Mouse (Mus musculus) lung, adult 18-20 months (tissue): ENCODE results near the gene Tmem135.

Experiments
- DNase-seq, 2 experiments: peaks; one replicate each; pipeline ENCODE4 v3.0.0; 2022; ENCODE audit warnings: mixed read lengths in 2 of 2

Tmem135 gene

DNA sequence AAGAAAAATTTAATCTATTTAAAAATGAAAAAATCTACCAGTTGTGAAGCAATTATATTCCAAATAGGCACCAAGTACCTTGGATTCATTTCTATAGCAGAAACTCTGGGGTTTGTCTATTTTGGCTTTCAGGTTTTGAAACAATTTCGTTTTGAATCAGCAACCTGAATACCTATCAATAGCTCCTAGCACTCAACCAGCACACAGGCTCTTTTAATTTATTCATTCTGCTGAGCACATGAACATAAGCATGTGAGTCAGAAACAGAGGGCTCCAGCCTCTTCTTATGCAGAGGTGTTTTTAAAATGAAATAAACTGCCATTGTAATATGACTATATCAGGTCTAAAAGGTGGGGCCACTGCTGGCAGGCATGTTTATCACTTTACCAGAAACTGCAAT lies 231.0 kb downstream of the Tmem135 start:
- no peak for DNase-seq

DNA sequence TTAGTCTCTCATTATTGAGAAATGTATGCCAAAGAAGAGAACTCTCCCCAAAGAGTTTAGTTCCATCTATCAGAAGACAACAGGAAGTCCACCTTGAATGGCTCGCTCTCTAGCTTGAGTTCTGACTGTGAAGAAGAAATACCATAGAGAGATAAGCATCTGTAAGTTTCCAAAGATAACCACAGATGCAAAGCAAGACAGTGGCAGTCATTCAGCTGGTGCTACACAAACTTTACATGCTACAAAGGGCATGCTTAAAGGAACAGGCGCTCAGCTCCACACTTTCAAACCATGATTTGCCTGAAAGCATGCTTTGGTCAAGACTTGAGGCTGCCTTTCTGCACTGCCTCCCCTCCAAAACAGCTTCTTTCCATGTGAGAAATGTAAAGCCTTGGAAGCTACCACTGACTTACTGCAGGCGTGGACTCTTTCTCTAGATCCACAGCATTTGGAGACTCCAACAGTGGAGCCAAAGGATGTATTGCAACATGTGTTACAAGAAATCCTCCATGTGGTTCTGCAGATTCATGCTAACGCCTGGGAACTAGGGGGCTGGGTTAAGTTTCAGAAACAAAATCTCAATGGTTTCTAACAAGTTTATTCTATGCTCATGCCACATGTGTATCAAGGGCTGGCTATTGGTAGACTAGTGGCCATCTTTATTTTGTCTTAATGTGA lies 232.1 kb downstream of the Tmem135 start:
- DNase-seq, result no peak

- DNase-seq, result peak; percentile 72 to 82
These were observed 235.4 kb downstream of the Tmem135 start for GRCm38 (mm10) chr7:89168606-89169005.

DNA sequence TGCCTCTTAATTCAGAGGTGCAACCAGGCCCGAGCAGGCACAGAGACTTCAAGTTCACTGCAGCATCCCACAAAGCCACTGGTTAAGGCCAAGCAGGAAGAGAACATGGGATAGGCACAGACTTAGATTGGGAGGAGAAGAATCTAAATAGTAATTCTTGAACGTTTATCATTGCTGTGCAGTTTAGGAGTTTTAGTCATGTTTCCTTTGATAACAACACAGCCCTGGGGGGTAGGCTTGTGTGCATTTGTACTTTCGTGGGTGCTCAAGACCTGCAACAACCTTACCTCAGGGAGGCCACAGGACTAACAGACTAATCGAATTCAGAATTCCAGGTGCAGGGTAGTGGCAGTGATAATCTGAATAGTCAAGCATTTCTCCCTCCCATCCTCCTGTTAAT lies 238.5 kb downstream of the Tmem135 start:
- no peak for DNase-seq

DNA sequence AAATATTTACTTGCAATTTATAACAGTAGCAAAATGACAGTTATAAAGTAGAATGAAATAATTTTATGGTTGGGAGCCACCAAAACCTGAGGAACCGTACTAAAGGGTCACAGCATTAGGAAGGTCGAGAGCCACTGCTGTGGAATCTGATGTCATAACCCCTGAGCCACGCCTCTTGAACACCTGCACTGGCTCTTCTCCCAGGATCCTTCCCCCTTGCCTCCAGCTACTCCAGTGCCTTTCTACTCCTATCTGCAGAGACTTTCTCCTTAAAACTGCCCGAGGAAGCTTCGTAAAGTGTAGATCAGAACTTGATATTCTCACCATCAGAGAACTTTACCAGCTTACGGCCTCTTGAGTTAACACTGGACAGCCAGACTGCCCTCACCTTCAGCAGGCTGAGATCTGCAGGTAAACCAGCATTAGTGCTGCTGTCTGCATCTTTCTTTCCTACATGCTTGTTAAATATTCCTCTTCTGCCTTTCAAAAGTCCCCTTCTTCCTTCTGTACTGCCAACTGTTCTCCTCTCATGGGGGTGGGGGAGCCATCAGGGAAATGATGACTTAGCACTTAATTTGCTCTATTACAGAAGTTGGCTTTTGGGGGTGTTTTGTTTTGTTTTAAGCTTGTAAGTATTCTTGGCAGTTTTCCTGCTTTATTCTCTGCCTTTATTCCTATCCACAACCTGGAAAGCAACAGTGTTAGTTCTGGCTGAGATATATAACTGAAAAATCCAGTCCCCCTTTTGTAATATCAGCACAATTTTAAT lies 242.2 kb downstream of the Tmem135 start:
- DNase-seq, result no peak

DNA sequence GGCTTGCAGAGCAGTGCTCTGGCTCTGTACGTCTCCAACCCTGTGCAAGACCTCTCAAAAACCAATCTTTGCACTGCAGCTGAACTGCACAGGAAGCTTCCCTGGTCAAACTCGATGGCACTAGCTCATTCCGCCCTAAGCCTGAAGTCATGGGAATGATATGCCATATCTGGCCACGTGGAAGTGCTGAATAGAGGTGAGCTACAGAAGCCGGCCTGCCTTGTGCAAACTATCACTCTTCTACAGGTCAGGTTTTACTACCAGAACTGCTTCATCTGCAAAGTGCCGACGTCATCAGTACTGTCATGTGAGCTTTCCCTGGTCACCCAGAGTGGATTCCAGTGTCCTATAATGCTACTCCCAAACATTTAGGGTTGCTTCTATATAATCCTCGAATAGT lies 246.7 kb downstream of the Tmem135 start:
- DNase-seq, result no peak

GRCm38 (mm10) chr7:89156629-89157028 lies 247.4 kb downstream of the Tmem135 start:
- DNase-seq, result no peak

DNA sequence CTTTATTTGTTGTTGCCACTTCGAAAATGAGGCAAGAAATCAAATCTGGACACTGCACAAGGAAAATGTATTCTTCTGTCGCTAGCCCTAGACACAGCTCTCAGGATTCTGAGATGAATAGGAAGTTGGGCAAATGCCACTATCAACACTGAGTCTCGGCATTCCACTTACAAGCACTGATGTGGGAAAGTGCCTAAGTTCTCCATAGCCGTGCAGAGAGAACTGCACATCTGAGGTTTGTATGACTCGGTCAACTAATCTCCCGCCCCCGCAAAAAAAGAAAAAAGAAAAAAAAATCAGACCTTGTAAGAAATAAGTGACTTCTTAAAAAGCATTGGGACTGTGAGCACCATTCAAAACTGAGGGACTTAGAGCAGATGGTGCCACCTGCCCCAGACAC lies 248.3 kb downstream of the Tmem135 start:
- DNase-seq, result no peak

- no peak for DNase-seq
These were observed 248.8 kb downstream of the Tmem135 start for GRCm38 (mm10) chr7:89155223-89155622.

DNA sequence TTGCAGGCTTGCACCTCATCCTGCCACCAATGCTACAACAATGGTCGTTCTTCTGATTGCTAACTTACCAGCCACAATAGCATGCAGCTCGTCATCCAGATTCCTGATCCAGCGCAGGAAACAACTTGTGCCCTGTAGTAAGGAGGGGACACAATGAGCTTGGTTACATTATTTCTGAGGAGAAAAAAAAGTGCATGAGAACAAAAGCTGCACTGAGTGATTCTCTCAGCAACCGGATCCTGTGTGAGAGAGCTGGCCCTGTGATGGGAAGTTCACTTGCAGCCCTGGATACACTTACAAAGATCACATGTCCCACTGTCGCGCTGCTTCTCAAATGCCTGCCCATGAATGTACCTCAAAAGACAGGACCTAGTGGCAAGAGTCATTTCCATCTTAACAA lies 252.7 kb downstream of the Tmem135 start:
- no peak for DNase-seq

GRCm38 (mm10) chr7:89140640-89141300 lies 263.3 kb downstream of the Tmem135 start:
- no peak for DNase-seq

DNA sequence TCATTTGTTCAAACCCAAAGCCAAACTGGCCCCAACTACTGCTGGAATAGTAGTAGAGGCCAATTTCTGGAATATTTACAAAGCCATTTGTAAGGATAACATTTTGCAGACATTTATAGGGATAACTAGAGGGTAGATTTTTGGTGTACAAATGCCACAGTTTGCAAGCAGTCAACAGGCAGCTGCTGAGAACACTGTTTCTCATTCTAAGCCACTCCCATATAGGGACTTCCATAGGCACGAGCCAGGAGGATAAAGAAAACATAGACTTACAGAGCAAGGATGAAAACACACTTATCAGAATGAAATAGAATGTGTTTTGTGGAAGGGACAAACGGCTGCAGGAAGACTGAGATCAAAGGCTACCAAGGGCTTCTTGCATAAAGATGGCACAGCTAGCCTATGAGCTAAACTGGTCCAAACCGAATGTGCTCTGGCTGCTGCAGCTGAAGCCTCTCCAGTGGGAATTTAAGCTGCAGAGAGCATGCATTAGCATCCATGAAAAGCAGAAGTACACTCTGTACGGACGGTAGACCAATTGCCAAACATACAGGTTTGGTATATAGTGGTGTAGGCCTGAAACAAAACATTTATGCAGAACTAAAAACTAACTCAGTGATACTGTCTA lies 269.0 kb downstream of the Tmem135 start:
- no peak for DNase-seq

GRCm38 (mm10) chr7:89126063-89126882 lies 277.7 kb downstream of the Tmem135 start:
- peak; percentile 53 to 54 for DNase-seq

GRCm38 (mm10) chr7:89116261-89116664 lies 287.8 kb downstream of the Tmem135 start:
- DNase-seq, result peak; percentile 46 to 54

DNA sequence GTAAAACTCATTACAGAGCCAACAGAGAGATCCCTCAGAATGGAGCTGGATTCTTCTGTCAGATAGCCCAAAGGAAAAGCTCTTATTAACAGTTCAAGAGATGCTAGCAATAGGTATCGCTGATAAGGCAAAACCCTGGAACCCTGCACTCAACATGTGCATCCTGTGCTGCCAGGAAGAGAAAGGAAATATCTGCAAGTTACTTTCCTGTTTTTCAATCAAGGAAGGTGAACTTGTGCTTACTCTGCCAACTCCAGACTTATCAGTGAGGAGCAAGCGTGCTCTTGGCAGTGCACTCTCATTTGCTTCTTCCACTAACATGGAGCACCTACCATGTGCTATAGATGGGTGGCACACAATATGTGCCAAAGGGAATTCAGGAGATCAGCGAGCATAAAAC lies 288.4 kb downstream of the Tmem135 start:
- DNase-seq, result peak; percentile 68 to 77

DNA sequence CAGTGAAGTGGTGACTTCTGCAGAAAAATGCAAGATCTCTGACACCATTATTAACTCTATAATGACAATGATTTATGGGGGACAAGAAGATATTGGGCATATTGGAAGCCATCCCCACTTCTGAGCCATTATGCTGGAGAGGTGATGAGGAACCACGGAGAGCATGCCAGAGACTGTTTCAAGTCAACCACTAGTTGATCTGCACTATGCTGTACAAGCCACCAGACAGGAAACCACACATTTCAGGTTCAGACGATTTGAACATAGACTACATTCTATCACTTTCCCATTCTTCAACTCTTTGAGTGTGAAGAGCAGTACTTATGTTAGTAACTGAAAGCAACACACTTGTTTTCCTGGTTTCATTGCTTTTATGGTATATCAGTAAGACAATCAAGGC lies 297.6 kb downstream of the Tmem135 start:
- DNase-seq, result no peak

- peak; percentile 16 to 21 for DNase-seq
These were observed 304.3 kb downstream of the Tmem135 start for GRCm38 (mm10) chr7:89099756-89100155.
